Mouse (Mus musculus) T-helper 17 cell (primary cell): Measurements from ENCODE around the gene Dhcr24.

ENCODE experiments used
- in situ Hi-C, 2 experiments: fragments of 300-600 bp; cut with MboI, MseI; formaldehyde crosslinking; loops; 1 replicate in 1 of 2; 2 replicates in 1 of 2; pipeline ENCODE4 v1.15.1; 2025; ENCODE audit warnings: high pct_unique_total_duplicates in 2 of 2

The Dhcr24 gene

GRCm38 (mm10) chr4:106633281-106634085 is 72.6 kb downstream of the Dhcr24 start:
- in situ Hi-C loops, result loop anchor here (5.0 kb wide), 1 partner anchor 74 kb away; no protein-coding TSS in a partner anchor

GRCm38 (mm10) chr4:106634086-106634479 is 73.2 kb downstream of the Dhcr24 start:
- in situ Hi-C loops, result loop anchor here (5.0 kb wide), 1 partner anchor 73 kb away; no protein-coding TSS in a partner anchor
